In the genomic region with DNA sequence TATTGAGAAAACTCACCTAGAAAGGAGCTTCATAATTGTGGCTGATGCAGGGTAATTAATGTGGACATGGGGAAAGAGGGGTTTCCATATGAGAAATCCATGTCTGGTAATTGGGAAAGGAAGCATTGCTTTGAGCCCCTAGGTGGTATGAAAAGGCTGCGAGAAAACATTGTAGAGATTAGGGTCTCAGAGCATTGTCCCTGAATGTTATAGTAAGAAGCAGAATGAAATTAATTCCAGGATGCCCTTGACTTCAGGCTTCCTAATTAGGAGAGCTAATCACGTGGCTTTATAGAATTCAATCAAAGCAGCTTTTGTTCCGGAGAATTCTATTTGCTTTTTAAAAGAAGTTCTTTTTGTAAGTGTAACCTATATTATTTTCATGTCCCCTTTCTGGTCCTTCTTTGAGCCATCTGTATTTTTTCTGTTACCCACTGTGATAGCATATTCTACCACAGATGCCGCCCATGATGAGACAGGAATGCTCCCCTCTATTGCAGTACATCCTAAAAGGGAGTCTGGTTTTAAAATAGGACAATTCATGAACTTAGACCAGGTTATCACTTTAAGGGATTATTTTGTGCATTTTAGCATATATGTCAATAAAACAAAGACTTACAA, we compare ENCODE assay signal across 17 mouse cellular contexts.
"Had no signal": no experiment of that assay in that cellular context is flagged by ENCODE, and none has a peak within 500 bp of the region (broad histone marks: within the 10 kb centered on the region; RNA-seq: fewer than 3 reads in every experiment).

No protein-coding gene starts in this region.

- H3K4me3 ChIP-seq: kidney, embryonic 15.5 days; limb, embryonic 12.5 days; liver, embryonic 13.5 days; lung, embryonic 15.5 days; megakaryocyte, embryonic 14.5 days; neural tube, embryonic 13.5 days had no signal

- H3K9me3 ChIP-seq: kidney, embryonic 15.5 days; limb, embryonic 12.5 days; liver, embryonic 13.5 days; lung, embryonic 15.5 days; neural tube, embryonic 13.5 days had no signal

- H3K4me1 ChIP-seq: kidney, embryonic 15.5 days; limb, embryonic 12.5 days; liver, embryonic 13.5 days; lung, embryonic 15.5 days; megakaryocyte, embryonic 14.5 days had no signal

- H3K9ac ChIP-seq: kidney, embryonic 15.5 days; limb, embryonic 12.5 days; liver, embryonic 13.5 days; liver, postnatal 0 days; lung, embryonic 15.5 days; neural tube, embryonic 13.5 days had no signal

- DNase-seq: kidney, postnatal 14 days; layer of hippocampus, postnatal 36 days; liver; liver, embryonic 13.5 days; liver, postnatal 0 days; lung, postnatal 14 days; right cerebral cortex, adult 18-20 months; right cerebral cortex, postnatal 25 days; thymus, postnatal 36 days had no signal

- ATAC-seq: liver, postnatal 0 days; midbrain, embryonic 16.5 days had no signal

- H3K27ac ChIP-seq: kidney, embryonic 15.5 days; limb, embryonic 12.5 days; liver, embryonic 13.5 days; lung, embryonic 15.5 days; macrophage; neural tube, embryonic 13.5 days had no signal

- H3K27me3 ChIP-seq: kidney, embryonic 15.5 days; limb, embryonic 12.5 days; liver, embryonic 13.5 days; lung, embryonic 15.5 days; megakaryocyte, embryonic 14.5 days had no signal

- H3K4me2 ChIP-seq: kidney, embryonic 15.5 days; limb, embryonic 12.5 days; liver, embryonic 13.5 days; lung, embryonic 15.5 days; midbrain, embryonic 11.5 days; neural tube, embryonic 13.5 days had no signal

- H3K36me3 ChIP-seq: kidney, embryonic 15.5 days; limb, embryonic 12.5 days; liver, embryonic 13.5 days; lung, embryonic 15.5 days; neural tube, embryonic 13.5 days had no signal
